Mouse (Mus musculus) heart, postnatal 10 days (tissue): ENCODE measurements around the gene Map3k6. TPM values are rescaled to one million over a fixed set of nuclear protein-coding genes. Genes with fewer than 3 reads are reported as not detected.

ENCODE experiments used
- DNase-seq, 2 experiments: peaks; one replicate each; pipeline ENCODE4 v3.0.0; 2021
- intact Hi-C: fragments of 180-260 bp; cut with DNase I; formaldehyde crosslinking; loops from one replicate; pipeline ENCODE4 v1.15.1; 2025
- total RNA-seq, 2 experiments: library from RNA; stranded (reverse); gene quantifications; 2 replicates each; pipeline ENCODE4 v1.2.3; 2021

The Map3k6 gene
- total RNA-seq, 2 experiments from 2014 or later = 8.2 to 30.7 TPM

DNA sequence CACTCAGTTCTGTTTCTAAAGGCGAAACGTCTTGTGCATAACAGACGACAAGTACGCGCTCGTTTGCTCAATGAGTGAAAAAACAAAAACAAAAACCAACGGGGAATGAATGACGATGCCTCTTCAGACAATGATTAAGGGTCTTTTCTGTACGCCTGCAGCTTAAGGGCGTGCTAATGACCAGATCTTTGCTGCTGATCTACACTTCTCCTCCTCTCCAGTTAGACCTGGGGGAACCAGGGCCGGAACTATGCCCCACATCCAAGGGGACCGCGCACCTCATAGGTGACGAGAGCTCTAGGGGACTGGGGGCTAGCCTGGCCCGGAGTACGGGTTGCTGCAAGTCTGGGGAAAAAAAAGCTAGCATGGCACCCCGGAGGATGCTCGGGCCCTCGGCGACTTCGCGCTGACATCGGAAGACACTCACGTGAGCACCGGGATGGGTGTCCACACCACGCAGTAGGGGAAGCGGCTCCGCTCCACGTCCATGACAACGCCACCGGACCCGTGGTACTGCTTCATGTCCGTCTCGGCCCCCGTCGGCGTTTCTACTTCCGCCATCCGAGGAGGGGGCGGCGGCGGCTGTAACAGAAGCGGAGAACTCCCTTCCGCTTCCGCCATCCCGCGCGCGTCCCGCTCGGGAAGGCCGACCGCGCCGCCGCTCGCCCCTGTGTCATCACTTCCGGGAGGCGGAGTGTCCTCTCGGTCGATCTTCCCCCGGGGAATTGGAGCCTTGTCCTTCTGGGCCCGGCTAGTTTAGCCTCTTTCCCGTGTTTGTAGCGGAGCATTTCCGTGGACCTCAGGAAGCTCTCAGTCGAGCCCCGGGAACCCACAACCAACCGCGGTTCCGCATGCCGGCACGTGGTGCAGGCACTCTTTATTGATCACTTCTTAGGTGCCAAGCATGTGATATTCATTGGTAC lies 36.7 kb downstream of the Map3k6 start, which contains the start of gene Tmem222:
Gene Tmem222, minus strand, starts transcription at position 689 of the 923 bp plus-strand sequence.
- DNase-seq = peak; percentile 97 to 98
- intact Hi-C loops = no loop called here

GRCm38 (mm10) chr4:133278067-133278466 lies 37.4 kb downstream of the Map3k6 start:
- no peak for DNase-seq
- intact Hi-C loops = no loop called here

DNA sequence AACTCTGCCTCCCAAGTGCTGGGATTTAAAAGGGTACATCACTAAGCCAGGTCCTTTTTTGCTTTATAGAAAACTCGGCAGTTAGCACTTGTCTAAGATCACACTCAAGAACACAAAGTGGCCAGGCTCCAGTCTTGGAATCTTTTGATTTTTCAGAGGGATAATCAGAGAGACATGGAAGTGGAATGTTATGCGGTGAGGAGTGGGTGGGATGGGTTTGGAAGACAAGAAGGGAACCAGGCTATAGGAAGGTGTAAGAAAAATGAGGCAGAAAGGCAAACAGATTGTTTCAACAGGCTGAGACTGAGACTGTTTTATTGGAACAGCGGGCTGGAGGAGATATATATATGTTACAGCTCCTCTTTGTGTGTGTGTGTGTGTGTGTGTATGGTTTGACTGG lies 37.9 kb downstream of the Map3k6 start:
- no peak for DNase-seq
- intact Hi-C loops = no loop called here

DNA sequence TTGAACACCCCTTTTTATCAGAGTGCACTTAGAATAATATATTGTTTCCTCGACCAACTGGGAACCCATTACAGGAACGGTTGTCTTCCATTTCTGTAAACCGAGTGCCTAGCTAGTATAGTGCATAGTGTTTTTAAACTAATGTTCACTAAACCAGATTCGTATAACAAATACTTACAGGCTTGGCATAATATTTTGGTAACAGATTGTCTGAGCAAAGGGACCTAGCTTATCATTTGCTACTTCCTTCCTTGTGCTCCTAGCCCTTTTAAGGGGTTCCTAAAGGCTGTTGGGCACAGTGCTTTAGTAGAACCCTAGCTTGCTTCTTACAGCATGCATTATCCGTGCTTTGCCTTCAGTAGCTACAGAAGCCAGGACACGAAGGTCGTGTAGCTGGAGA lies 40.9 kb downstream of the Map3k6 start:
- intact Hi-C loops = no loop called here
- no peak for DNase-seq

DNA sequence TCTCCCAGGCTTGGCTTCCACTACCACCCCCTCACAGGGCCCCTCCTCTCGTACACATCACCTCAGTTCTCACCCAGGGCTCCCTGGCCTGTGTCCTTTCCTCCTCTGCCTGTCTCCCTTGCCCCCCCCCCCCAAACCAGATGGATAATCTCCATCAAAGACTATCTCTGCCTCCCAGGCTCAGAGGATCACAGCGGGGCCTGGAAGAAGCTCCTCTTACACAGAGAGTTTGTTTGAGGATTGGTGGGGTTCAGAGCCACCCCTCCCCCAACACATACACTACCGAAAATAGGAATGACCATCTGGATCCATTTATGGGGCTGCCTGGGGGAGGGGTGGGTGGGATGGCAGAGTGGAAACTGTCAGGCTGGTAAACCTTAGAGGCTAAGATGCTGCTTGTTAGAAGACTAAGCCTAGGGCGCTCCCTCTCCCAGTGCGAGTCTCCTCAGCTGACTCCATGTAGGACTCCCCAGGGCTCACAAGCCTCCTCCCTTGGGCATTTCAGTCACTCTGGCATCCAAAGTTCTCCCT lies 41.4 kb downstream of the Map3k6 start:
- intact Hi-C loops = no loop called here
- no peak for DNase-seq

GRCm38 (mm10) chr4:133282656-133283055 lies 42.0 kb downstream of the Map3k6 start:
- DNase-seq = no peak
- intact Hi-C loops = no loop called here

DNA sequence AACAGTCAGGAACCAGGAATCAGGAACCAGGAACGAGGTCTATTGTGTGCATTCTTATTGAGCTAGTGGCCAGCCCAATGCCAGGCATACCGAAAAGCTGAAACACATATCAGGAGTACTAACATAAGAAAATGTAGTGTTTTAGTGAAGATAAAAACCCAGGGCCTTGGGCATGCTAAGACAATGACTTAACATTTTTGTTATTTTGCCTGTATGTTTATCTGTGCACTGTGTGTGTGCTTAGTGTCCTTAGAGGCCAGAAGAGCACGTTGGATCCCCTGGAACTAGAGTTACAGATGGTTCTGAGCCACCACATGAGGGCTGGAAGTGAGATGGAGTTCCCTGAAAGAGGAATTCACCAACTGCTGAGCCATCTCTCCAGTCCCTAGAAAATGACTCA lies 44.7 kb downstream of the Map3k6 start:
- intact Hi-C loops = no loop called here
- DNase-seq = no peak

DNA sequence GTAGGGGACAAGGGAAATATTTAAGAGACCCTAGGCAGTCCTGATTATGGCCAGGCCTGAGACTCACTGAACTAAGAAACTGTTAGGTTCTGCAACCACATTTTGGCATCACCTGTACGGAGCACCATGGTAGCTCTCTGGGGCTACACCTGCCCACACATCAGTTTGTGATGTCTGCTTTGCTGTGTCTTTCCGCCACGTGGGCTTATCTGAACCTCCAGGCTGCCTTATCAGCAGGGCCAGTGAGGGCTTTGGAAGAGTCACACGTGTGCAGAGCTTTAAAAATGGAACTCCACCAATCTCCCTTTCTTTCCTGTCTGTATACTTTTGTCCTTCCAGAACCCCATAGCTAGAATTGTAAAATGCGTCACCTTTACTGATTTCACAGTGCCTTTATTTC lies 45.3 kb downstream of the Map3k6 start:
- no peak for DNase-seq
- intact Hi-C loops = no loop called here

GRCm38 (mm10) chr4:133286476-133287077 lies 46.0 kb downstream of the Map3k6 start:
- intact Hi-C loops = no loop called here
- no peak for DNase-seq

- DNase-seq = no peak
- intact Hi-C loops = no loop called here
These were observed 50.6 kb downstream of the Map3k6 start for GRCm38 (mm10) chr4:133291255-133291654.

- intact Hi-C loops = no loop called here
- no peak for DNase-seq
These were observed 51.8 kb downstream of the Map3k6 start for GRCm38 (mm10) chr4:133292405-133292804.

DNA sequence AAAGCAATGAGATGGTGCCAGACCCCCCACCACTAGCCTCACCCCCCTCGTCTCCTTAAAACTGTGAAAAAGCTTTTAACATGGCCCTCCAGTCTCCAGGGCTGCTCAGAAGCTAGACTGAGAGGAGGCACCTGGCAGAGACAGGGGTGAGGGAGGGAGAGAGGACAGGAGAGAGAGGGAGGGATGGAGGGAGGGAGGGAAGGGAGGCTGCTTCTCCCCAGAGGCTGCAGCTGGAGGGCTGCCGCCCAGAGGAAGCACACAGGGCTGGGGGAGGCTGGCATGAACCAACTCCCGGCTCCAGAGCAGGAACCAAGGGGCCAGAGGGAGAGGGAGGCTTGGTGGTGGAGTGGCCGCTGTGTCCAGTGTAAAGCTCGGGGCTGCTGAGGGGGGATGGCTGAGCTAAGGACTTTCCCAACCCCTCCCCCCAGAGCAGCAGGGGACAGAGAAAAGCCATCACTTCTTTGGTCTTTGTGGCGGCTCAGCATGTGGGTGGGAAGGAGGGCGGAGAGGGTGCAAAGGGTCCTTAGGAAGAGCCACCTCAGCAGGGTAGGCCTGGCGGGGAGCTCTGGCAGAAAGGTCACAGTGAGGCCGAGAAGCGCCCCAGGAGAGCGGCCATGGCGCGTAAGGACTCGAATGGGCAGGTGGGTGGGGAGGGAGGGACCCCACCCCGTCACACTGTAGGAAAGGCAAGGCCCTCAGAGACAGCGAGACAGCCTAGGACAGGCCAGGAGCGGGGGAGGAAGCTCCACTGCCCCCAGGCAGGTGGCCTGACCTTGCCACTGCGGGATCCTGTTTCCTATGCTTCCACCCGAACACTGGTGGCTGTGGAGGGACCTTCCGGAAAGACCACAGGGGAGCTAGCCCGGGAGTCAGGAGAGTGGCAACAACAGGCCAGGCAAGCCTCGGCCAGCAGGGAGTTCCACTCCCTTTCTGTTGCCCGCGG lies 52.6 kb downstream of the Map3k6 start:
- DNase-seq = no peak
- intact Hi-C loops = no loop called here

- DNase-seq = no peak
- intact Hi-C loops = no loop called here
These were observed 53.5 kb downstream of the Map3k6 start for GRCm38 (mm10) chr4:133294084-133294483.

GRCm38 (mm10) chr4:133297360-133297759 lies 56.7 kb downstream of the Map3k6 start:
- intact Hi-C loops = loop anchor here (1.0 to 5.0 kb wide), 7 partner anchors 45 to 350 kb away; no protein-coding TSS in a partner anchor
- DNase-seq = no peak

DNA sequence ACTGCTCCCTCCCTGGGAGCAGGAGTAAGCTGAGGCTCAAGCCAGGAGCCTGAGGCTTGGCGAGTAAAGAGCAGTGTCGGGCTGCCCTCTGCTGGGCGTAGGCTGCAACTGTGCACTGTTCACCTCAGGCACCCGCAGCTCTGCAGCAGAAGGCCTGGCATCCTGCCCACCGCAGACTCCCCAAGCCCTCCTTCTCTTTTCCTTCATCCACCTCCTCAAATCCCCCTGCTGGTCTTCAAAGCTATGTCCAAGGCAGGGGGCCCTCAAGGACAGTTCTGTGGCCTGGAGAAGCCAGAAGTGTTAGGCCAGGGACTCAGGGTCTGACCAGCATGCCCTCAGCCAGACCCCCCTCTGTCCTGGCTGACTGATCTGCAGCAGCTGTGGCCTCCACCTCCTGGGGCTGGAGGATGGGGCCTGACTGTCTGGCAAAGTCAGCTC lies 57.2 kb downstream of the Map3k6 start:
- peak; percentile 90 for DNase-seq
- intact Hi-C loops = loop anchor here (1.0 to 5.0 kb wide), 7 partner anchors 46 to 351 kb away; no protein-coding TSS in a partner anchor

DNA sequence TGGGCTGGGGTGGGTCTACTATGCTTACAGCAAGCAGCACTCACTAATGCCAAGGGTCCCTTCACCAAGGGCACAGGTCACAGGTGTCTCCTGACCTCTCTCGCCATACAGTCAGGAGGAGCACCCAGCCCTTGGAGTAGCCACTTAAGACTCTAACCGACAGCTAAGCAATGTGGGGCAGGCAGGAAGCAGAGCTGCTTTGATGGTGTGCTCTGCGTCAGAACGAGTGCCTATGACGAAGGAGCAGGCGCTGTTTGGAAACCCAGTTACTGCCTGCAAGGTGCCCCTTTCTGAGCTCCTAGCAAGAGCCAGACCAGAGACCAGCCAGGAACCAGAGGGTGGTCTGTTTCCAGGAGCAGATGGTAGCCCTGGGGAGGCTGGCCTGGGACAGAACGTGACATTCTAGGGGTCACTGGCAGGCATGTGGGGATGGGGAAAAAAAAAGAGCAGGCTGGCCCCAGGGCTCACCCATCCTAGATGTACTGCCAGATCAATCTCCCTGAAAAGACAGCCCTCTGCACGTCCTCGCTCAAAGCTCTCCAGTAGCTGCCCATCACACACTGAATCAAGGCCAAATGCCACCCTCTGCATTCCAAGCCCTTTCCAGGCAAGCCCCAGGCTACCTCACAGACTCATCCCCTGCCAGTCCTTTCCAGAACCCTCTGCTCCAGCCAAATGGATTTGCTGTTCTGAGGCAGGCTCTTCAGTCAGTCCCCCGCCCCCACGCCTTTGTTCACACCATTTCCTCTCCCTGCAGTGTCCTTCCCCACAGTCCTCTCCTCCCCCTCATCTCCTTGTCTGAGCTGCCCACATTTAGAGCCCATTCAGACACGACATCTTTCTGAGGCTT lies 58.1 kb downstream of the Map3k6 start:
- peak in 1 of 2 experiments; percentile 32 for DNase-seq
- intact Hi-C loops = loop anchor here (5.0 kb wide), 3 partner anchors 46 to 351 kb away; no protein-coding TSS in a partner anchor

DNA sequence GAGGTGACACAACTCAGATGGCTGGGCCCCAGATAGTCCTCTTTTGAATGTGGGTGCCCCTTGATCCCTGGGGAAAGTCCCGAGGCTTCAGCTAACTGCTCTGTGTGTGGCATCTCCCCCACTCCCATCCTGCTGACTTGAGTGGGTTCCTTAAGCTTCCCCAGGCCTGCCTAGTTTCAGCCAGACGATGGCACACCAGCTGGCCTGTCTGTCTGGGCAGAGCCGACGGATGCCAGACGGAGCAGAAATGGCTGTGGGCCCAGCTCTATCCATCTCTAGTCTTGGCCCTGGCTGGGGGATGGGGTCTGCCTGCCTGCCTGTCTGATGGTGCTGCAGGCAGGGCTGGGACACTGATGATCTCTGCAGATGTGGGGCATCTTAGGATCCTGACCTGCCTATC lies 59.1 kb downstream of the Map3k6 start:
- no peak for DNase-seq
- intact Hi-C loops = loop anchor here (5.0 kb wide), 3 partner anchors 47 to 352 kb away; no protein-coding TSS in a partner anchor

- DNase-seq = no peak
- intact Hi-C loops = no loop called here
These were observed 59.8 kb downstream of the Map3k6 start for GRCm38 (mm10) chr4:133300421-133300820.

DNA sequence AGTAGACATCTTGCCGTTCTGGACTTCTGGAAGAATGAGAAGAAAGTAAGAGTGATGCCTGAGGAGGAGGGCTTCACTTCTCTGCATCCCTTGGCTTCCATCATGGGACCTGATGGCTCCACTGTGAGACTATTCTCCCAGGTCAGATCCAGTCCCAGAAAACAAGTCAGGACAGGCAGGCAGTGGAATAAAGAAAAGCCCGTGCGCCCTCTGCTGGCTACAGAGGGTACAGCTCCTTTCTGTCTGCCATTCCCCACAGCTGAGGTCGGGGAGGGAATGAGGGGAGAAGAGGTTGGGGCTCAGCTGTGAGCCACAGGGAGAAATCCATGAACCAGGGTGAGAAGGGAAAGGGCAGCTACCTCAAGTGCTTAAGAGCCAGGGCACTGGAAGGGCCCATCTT lies 61.2 kb downstream of the Map3k6 start:
- intact Hi-C loops = loop anchor here (1.0 kb wide), 1 partner anchor 293 kb away; no protein-coding TSS in a partner anchor

More for the DNA sequence above, 61.2 kb downstream of the Map3k6 start:
- DNase-seq = peak; percentile 73 to 85
